In the genomic region with DNA sequence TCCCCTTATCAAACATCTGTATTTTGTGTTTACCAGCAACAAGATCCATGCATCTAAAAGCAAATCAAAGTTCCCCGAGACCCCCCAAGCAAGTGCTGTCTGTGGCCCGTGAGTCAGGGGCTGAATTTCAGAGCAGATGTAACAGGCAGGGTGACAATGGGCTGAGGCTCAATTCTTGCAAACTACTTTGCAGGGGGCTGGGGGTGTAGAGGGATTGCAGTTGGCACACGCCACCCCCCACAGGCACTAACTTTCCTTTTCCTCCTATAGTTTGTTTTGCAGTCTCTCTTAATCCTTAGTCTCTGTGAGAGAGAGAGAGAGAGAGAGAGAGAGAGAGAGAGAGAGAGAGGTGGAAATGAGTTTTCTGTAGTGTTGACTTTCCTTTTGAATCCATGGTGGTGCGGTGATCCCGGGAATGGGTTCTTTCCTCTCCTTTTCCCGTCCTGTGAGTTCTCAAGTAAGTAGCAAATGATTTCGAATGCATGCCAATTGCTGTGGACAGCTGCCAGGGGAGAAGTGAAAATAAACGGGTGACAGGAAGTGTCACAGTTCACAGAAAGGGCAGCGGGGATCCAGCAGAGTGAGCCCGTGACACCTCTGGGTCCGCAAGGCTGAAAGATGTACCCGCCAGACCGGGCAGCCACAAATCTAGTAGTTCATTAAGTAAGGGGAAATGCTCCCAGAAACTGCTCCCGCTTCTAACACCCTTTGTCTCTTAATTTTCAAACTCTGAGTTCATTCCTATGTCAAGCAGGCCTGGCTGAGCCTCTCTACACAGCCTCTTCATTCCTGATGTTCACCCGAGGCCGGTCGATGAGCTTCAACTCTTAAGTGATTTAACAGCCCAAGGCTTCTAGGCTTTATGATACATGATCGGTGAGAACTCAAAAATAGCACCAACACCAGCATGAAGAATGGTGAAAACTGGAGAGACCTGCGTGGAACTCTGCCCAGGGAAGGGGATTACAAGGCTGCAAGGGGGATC, we compare ENCODE assay signal across 8 mouse cellular contexts.
A peak's percentile ranks its signal among the peaks of the same experiment; 100 is the strongest.
DNase-seq lines count a peak whose midpoint lies in the region; ATAC-seq lines count a peak whose summit lies in the region.

No protein-coding gene starts in this region.

- H3K36me3 ChIP-seq in intestine, embryonic 15.5 days = no peaks in the 10 kb centered on the region
- H3K36me3 ChIP-seq in liver, embryonic 16.5 days (ENCODE audit: control insufficient read depth, insufficient read depth) = no peaks in the 10 kb centered on the region

- 0 out of 2 replicates have a peak overlapping the region, but pooled peaks have one; percentile 7 for H3K4me3 ChIP-seq in intestine, embryonic 15.5 days (replicated peaks)
- H3K4me3 ChIP-seq in liver, embryonic 16.5 days (ENCODE audit: low read depth, low read length) = no peak overlapping the region

- intact Hi-C loops in left cerebral cortex, postnatal 4 days (cut with DNase I) = no loop called here

- H3K9me3 ChIP-seq in intestine, embryonic 15.5 days = no peaks in the 10 kb centered on the region
- no peaks in the 10 kb centered on the region for H3K9me3 ChIP-seq in liver, embryonic 16.5 days (replicated peaks; ENCODE audit: control insufficient read depth, low read length)

- H3K4me2 ChIP-seq in intestine, embryonic 15.5 days (replicated peaks) = peak overlapping the region; percentile 48
- H3K4me2 ChIP-seq in liver, embryonic 16.5 days (ENCODE audit: low read depth, low read length) = peak overlapping the region; percentile 7; the same call in 1 of the 2 replicates

- WGBS in intestine, embryonic 15.5 days = 16% methylated on average over 19 of the region's 19 CpGs
- 18% methylated on average over 19 of the region's 19 CpGs for WGBS in liver, embryonic 16.5 days (ENCODE audit: insufficient replicate concordance)

- no peaks in the 10 kb centered on the region; the same call in 1 of the 2 replicates for H3K4me1 ChIP-seq in intestine, embryonic 15.5 days (replicated peaks)
- H3K4me1 ChIP-seq in liver, embryonic 16.5 days (ENCODE audit: control insufficient read depth, low read depth, low read length) = no peaks in the 10 kb centered on the region

- peak overlapping the region; percentile 22; the same call in 1 of the 2 replicates for H3K27ac ChIP-seq in intestine, embryonic 15.5 days
- H3K27ac ChIP-seq in liver, embryonic 16.5 days (ENCODE audit: low read length) = no peak overlapping the region

- H3K9ac ChIP-seq in intestine, embryonic 15.5 days = no peak overlapping the region
- H3K9ac ChIP-seq in liver, embryonic 16.5 days (ENCODE audit: low read depth, low read length) = no peak overlapping the region

- peak; percentile 74 for ATAC-seq in granulocyte monocyte progenitor cell, adult 5-6 weeks (replicated peaks; ENCODE audit: poor library complexity, severe bottlenecking)
- no peak for ATAC-seq in intestine, embryonic 15.5 days
- ATAC-seq in liver, embryonic 16.5 days (ENCODE audit: low read depth) = no peak

- peak; percentile 52 for DNase-seq in testis, postnatal 10 days (ENCODE audit: low spot score)
- DNase-seq in testis, postnatal 14 days (ENCODE audit: low spot score) = no peak
- peak; percentile 27 for DNase-seq in retina, embryonic 14.5 days (ENCODE audit: low spot score)
- no peak for DNase-seq in left cerebral cortex, postnatal 4 days
- DNase-seq in layer of hippocampus, postnatal 25 days (ENCODE audit: extremely low spot score in 1 of 2, low spot score in 1 of 2) = no peak

- no peaks in the 10 kb centered on the region for H3K27me3 ChIP-seq in intestine, embryonic 15.5 days (replicated peaks)
- H3K27me3 ChIP-seq in liver, embryonic 16.5 days (ENCODE audit: control insufficient read depth, insufficient read depth, low read depth, low read length) = no peaks in the 10 kb centered on the region

Comparison
In these comparisons a context has a peak if more than half of its experiments do, and no peak if none do; other contexts are left out.
1. DNase-seq: peak in testis, postnatal 10 days (single experiment) and retina, embryonic 14.5 days (single experiment); none in testis, postnatal 14 days (single experiment), left cerebral cortex, postnatal 4 days (single experiment) and layer of hippocampus, postnatal 25 days (0 of 2).